Mouse (Mus musculus) left cerebral cortex, adult 8-10 months (tissue): ENCODE results near the gene Habp4. TPM values are rescaled to one million over a fixed set of nuclear protein-coding genes. Genes with fewer than 3 reads are reported as not detected.

Source experiments
- DNase-seq, 2 experiments: peaks; one replicate each; pipeline ENCODE4 v3.0.0; 2022; ENCODE audit warnings: low spot score in 2 of 2
- total RNA-seq, 4 experiments: library from RNA; stranded (reverse); gene quantifications; 2 replicates each; pipeline ENCODE4 v1.2.4; 2022

Gene Habp4
- total RNA-seq, 4 experiments from 2014 or later = 194 to 218 (median 205) TPM

DNA sequence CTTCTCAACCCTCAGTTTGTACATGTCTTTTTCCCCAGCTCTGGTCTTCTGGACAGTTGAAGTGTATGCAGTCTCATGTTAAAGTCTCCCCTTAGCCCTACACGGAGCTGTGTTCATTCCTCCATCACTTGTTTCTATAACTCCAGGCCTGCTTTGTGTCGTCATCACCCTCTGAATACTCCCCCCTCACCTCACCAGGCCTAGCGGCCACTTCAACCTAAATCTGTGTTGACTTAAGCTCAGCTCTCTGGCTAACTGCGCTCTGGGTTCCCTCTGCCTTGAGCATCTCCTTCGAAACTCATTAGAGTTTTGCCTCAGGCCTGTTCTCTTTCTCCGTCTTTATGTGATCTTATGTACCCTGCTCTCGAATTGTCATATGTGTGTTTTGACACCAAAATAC, 16.4 kb downstream of the Habp4 start:
- no peak for DNase-seq

DNA sequence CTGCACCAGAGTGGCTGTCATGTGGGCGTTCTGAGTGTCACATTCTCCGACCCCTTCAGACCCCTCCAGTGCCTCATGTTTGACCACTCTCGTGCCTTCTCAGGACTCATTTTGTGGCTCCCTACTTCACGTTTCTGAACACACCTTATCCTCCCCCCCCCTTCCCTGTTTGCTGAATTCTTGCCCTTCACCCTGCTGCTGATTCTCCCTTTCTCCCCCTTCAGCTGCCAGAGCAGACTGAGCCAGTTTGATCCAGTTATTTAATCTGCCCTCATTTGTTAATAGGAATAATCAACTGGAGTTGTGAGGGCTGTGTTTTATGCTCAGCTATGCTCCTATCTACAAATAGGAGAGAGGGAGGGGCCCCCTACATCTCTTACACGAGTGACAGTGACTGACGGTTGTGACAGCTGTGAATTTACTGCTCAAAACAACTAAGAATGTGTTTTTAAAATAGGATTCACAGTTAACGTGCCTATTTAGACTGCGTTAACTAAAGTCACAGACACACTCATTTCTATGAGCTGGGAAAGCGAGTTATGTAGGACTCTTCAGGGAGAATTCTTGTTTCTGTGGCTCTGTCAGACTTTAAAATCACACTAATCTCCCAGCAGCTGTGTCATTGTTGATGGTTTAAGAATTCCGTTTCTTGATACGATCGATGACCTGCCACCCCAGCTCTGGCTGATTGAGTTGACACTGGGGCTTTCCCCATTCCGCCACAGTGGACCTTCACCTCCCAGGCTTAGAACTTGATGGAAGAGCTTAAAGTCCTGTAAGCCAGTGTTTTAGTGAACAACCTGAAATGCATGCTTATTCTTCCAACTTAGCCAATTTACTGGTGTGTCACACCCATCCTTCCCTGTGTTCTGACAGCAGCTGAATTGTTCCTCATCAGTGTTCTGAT, 17.4 kb downstream of the Habp4 start:
- no peak for DNase-seq

GRCm38 (mm10) chr13:64180300-64180699, 18.7 kb downstream of the Habp4 start:
- DNase-seq = no peak

DNA sequence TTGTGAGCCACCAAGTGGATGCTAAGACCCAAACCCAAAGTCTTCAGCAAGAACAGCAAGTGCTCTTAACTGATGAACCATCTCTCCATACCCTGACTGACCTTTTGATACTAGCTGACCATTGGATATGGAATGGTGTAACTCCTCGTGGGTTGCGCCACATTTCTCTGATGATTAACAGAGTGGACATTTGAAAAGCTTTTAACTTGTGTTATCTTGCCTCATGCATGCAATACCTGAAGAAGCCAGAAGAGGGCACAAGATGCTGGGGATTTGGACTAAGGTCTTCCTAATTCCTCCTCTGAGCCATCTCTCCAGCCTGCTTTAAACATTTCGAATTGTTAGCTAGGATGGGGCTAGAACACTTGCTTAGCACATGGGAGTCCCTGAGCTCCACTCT, 19.3 kb downstream of the Habp4 start:
- DNase-seq = no peak

GRCm38 (mm10) chr13:64182091-64182490, 20.5 kb downstream of the Habp4 start:
- DNase-seq = no peak

GRCm38 (mm10) chr13:64183583-64183982, 22.0 kb downstream of the Habp4 start:
- DNase-seq = no peak

GRCm38 (mm10) chr13:64184361-64184760, 22.7 kb downstream of the Habp4 start:
- no peak for DNase-seq

GRCm38 (mm10) chr13:64185176-64185575, 23.6 kb downstream of the Habp4 start:
- DNase-seq = no peak

GRCm38 (mm10) chr13:64185586-64185985, 24.0 kb downstream of the Habp4 start:
- DNase-seq = no peak

DNA sequence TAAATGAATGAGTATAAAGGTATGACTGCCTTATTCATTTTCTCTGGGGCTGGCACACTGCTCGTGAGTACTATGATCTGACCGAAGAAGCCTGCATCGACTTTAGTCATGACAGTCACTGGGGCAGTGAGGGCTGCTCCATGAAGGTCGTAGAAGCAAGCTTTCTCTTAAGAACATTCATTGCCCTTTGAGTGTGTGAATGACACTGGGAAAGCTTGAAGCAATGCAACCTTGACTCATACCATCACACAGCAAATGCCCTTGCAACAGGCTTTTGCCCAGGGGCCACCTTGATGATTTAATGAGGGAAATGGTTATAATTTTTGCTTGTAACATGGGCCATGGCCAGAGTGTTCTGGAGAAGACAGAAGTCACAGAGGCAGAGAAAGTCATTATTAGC, 24.9 kb downstream of the Habp4 start:
- no peak for DNase-seq

DNA sequence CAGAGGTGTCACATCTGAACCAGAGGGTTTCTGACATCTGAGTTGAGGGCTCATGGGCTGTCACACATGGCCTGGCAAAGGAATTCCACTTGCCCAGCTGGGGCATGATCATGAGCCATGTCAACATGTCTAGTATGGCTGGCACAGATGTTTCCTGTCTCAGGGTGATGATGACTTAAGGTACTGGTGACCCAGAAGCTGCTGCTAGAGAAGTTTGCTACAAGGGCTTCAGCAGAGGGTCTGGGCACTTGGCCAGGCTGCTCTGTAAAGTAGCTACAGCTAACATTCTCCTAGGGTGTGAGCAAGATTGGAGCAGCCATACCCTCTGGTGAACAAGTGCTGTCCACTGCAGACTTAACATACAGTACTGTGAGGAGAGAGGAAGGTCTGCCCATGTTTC, 25.4 kb downstream of the Habp4 start:
- no peak for DNase-seq

- DNase-seq = no peak
These were observed 36.3 kb downstream of the Habp4 start for GRCm38 (mm10) chr13:64197899-64198298.

- DNase-seq = no peak
These were observed 36.7 kb downstream of the Habp4 start for GRCm38 (mm10) chr13:64198310-64198709.

DNA sequence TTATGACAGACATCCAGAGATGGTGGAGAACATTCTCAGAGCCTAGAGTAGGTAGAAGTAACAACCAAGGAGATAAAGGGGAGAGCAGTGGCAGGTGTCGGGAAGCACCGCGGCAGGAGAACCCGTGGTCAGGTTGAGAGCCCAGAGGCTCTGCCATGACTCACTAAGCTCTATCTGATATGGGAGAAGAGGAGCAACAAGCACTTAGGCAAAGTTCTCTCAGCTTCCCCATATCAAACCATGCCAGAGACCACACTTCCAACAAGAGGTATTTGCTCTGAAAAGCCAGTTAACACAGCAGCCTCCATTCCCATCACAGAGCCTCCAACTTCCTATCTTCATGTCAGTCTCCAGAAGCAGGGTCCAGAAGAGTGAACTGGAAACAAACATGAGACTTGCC, 39.3 kb downstream of the Habp4 start:
- DNase-seq = no peak

DNA sequence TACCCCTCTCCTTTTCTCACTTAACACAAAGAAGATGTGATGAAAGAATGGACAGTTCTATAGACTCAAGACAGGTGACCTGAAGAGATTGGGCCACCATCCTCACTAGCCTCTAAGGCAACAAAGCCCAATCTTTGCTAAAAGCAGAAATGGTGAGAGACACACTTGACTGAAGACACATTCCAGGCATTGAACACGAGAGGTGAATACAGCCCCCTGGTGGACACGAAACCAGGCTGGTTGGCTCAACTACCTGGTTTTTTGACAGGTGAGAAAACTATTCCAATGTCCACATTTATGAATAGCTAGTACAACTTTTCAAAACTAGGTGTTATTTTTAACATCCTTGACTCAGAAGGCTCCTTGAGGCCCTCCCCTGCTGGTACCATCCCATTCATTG, 43.1 kb downstream of the Habp4 start:
- DNase-seq = no peak

GRCm38 (mm10) chr13:64205186-64205585, 43.6 kb downstream of the Habp4 start:
- DNase-seq = no peak

- DNase-seq = no peak
These were observed 46.5 kb downstream of the Habp4 start for GRCm38 (mm10) chr13:64208146-64208545.

DNA sequence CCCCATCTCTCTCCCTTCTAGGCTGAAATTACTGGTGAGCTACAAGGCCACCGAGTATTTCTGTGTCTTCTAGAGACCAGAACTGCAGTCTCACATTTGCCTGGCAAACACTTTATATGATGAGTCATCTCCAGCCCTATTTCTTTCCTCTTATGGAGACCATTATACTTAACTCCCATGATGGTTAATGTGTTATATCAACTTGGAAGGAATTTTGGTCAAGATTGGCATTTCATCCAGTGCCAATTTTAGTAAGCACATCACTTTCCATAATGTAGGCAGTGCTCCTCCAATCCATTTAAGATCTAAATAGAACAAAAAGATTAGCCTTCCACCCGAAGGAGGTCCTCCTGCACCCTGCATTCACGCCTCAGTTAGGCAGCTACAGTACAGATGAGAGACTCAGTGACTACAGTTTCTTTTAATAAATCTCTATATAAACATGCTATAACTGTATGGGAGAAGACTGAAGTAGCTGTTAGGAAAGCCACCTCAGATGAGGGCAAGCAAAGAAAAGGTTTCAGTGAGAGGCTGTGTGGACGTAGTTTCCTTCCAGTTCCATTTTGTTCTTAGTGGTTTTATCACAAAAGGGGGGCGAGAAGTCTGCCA, 50.5 kb downstream of the Habp4 start:
- no peak for DNase-seq

DNA sequence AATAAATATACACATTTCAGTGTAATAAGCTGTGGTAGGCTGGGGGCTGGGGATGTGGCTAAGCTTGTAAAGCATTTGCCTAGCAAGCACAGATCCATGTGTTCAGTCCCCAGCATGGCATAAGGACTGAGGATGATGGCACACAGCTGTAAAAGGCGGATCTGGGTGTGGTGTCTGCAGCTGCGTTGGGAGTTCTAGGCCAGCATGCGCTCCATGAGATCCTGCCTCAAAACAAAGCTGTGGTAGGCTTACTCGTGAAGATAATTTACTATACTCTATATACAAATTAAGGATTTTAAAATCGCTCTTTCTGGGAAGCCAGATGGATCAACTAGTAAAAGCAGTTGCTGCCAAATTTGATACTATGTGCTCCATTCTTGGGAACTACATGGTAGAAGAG, 53.3 kb downstream of the Habp4 start:
- no peak for DNase-seq

GRCm38 (mm10) chr13:64225738-64226137, 64.1 kb downstream of the Habp4 start:
- no peak for DNase-seq

GRCm38 (mm10) chr13:64226725-64227124, 65.1 kb downstream of the Habp4 start:
- no peak for DNase-seq

DNA sequence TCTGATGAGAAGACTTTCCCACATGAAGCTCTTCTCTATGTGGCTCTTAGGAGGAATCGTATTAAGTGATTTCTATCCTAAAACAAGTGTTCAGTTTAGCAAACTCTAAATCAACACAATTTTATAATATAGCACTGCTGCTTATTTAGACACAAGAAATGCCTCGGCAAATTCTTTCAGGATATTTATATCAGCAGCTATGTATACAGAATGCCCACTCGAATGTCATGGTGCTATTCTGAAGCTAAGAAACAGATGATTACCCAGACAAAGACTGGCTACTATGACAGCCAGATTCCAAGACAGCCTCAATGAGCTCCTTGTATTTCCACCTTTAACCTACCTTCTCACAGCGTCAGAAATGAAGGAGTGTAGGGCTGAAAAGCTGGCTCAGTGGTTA, 71.5 kb downstream of the Habp4 start:
- no peak for DNase-seq
